Mouse (Mus musculus): Measurements from ENCODE around the gene Golt1a. TPM values are rescaled to one million over a fixed set of nuclear protein-coding genes. Genes with fewer than 3 reads are reported as not detected.

Golt1a gene
- polyA plus RNA-seq, 1 experiment from 2014 or later, result not detected

DNA sequence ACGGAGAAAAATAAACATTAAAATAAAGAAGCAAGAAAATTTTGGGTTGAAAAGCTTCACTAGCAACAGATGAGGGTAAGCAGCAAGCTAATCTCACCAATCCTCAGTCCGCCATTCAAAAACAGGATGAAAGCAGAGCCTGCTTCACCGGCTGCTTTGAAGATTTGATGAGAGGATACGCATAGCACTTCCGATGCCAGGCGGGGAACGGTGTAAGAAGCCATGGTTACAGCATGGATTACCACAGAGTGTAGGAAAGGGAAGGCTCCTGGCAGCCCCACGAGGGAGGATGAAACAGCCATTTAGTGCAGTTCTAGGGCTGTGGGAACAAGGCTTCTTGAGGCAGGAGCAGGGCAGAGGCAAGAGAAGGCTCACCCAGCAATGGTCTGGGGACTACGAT is 42.2 kb downstream of the Golt1a start:
- Histone ChIP-seq H3K4me3 (replicated peaks) (no peak overlapping the region), H3K9me3 (no peaks in the 10 kb centered on the region), H3K27me3 (peaks cover 12% of the 10 kb centered on the region), H3K4me1 (replicated peaks) (peaks cover 18% of the 10 kb centered on the region), H3K36me3 (no peaks in the 10 kb centered on the region), H3K27ac (no peak overlapping the region), H3K9ac (replicated peaks) (0 out of 2 replicates have a peak overlapping the region, but pooled peaks have one; percentile 12), H3K4me2 (replicated peaks) (no peak overlapping the region)
- 36% methylated on average over 9 of the region's 9 CpGs for whole genome bisulfite sequencing
- ATAC-seq, result no peak

DNA sequence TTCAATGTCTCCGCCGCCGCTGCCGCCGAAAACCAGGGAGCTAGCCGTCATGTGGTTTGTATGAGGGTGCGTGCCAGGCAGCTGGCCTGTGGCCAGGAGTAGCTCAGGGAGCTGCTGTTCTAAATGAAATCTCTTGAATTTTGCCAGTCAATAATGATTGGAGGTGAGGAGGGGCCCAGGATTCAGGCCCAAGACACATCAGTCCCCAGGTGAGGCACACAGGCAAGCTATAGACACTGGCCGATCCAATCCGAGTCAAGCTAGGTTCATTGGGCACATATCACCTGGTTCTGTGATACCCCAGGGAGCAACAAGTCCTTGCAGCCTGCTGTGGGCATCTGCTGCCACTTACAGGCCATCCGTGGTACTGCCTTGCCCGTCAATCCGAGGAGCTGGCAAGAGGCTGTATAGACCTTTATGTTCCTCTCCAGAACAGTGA is 43.8 kb downstream of the Golt1a start:
- Histone ChIP-seq H3K4me3 (replicated peaks) (no peak overlapping the region), H3K9ac (replicated peaks) (no peak overlapping the region), H3K4me2 (replicated peaks) (no peak overlapping the region), H3K36me3 (no peaks in the 10 kb centered on the region), H3K27me3 (peaks cover 12% of the 10 kb centered on the region), H3K4me1 (replicated peaks) (peaks cover 19% of the 10 kb centered on the region), H3K27ac (no peak overlapping the region), H3K9me3 (no peaks in the 10 kb centered on the region)
- WGBS, result 55% methylated on average over 12 of the region's 12 CpGs
- peak; percentile 70 for ATAC-seq

DNA sequence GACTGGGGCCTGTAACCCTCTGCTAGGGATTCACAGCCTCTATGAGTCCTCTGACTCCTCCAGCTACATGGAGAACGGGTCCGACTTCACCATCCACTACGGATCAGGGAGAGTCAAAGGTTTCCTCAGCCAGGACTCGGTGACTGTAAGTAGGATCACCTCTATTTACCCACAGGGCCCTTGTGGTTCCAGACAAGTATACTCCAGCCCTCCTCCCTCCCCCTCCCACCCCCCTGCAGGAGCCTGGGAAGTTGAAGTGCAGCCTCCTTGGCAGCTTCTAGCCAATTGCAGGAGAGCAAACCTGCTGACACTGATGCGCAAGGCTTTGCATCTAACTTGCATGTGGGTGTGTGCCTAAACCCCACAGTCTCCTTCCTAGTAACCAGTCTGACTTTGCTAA is 45.9 kb downstream of the Golt1a start:
- H3K27ac ChIP-seq, result no peak overlapping the region
- peaks cover 19% of the 10 kb centered on the region for H3K4me1 ChIP-seq (replicated peaks)
- H3K9me3 ChIP-seq, result no peaks in the 10 kb centered on the region
- H3K4me3 ChIP-seq (replicated peaks), result no peak overlapping the region
- H3K27me3 ChIP-seq, result peaks cover 16% of the 10 kb centered on the region
- WGBS, result 51% methylated on average over 5 of the region's 5 CpGs
- ATAC-seq, result no peak
- no peak overlapping the region for H3K4me2 ChIP-seq (replicated peaks)
- no peak overlapping the region for H3K9ac ChIP-seq (replicated peaks)
- H3K36me3 ChIP-seq, result no peaks in the 10 kb centered on the region

DNA sequence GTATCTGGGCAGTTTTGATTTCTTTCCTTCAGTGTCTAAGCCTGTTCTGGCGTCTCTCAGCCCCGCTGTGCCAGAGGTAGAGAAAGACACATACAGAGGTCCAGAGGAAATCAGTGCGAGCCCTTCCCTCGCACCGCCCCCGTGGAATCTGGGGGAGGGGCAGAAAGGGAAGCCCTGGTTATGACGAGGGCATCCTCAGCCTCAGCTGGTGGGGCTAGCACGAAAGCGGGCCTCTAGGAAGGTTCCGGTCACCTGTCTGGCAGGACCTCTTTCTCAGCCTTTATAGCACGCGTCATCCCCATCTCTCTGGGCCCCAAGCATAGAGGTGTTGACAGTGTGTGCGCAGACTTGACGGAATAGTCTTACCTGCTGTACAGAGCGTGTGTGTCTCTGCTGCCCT is 46.3 kb downstream of the Golt1a start:
- Histone ChIP-seq H3K4me3 (replicated peaks) (no peak overlapping the region), H3K4me2 (replicated peaks) (no peak overlapping the region), H3K27me3 (peaks cover 13% of the 10 kb centered on the region), H3K9ac (replicated peaks) (no peak overlapping the region), H3K27ac (no peak overlapping the region), H3K9me3 (no peaks in the 10 kb centered on the region), H3K4me1 (replicated peaks) (peaks cover 19% of the 10 kb centered on the region), H3K36me3 (no peaks in the 10 kb centered on the region)
- WGBS, result 63% methylated on average over 15 of the region's 15 CpGs
- no peak for ATAC-seq

DNA sequence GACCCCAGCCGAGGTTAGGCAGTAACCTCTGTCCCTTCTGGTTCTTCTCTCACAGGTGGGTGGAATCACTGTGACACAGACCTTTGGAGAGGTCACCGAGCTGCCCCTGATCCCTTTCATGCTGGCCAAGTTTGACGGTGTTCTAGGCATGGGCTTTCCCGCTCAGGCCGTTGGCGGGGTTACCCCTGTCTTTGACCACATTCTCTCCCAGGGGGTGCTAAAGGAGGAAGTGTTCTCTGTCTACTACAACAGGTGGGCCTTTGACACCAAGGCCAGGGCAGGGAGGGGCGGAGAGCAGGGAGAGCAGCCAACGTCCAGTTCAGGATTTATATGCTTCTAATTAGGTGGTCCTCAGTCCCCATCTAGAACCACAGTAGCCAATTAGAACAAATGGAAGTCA is 46.7 kb downstream of the Golt1a start:
- no peak overlapping the region for H3K9ac ChIP-seq (replicated peaks)
- no peaks in the 10 kb centered on the region for H3K36me3 ChIP-seq
- no peak for ATAC-seq
- no peak overlapping the region for H3K27ac ChIP-seq
- no peak overlapping the region for H3K4me2 ChIP-seq (replicated peaks)
- no peaks in the 10 kb centered on the region for H3K9me3 ChIP-seq
- WGBS, result 64% methylated on average over 8 of the region's 8 CpGs
- peaks cover 16% of the 10 kb centered on the region for H3K4me1 ChIP-seq (replicated peaks)
- peaks cover 13% of the 10 kb centered on the region for H3K27me3 ChIP-seq
- H3K4me3 ChIP-seq (replicated peaks), result no peak overlapping the region

DNA sequence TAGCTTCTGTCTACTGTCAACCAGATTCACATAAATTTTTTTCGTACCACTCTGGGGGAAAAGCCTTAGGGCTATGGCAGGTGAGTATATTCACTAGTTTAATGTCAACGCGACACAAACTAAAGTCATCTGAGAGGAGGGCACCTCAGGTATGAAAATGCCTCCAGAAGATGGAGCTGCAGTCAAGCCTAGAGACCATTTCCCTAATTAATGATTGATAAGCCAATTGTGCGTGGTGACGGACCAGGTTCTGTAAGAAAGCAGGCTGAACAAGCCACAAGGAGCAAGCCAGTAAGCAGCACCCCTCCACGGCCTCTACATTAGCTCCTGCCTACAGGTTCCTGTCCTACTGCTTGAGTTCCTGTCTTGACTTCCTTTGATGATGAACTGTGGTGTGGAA is 51.4 kb downstream of the Golt1a start:
- no peak overlapping the region for H3K4me2 ChIP-seq (replicated peaks)
- H3K27ac ChIP-seq, result no peak overlapping the region
- H3K4me3 ChIP-seq (replicated peaks), result no peak overlapping the region
- H3K36me3 ChIP-seq, result no peaks in the 10 kb centered on the region
- no peak overlapping the region for H3K9ac ChIP-seq (replicated peaks)
- H3K4me1 ChIP-seq (replicated peaks), result peaks cover 23% of the 10 kb centered on the region
- H3K27me3 ChIP-seq, result peaks cover 30% of the 10 kb centered on the region
- no peaks in the 10 kb centered on the region for H3K9me3 ChIP-seq
- 88% methylated on average over 6 of the region's 6 CpGs for WGBS
- no peak for ATAC-seq

DNA sequence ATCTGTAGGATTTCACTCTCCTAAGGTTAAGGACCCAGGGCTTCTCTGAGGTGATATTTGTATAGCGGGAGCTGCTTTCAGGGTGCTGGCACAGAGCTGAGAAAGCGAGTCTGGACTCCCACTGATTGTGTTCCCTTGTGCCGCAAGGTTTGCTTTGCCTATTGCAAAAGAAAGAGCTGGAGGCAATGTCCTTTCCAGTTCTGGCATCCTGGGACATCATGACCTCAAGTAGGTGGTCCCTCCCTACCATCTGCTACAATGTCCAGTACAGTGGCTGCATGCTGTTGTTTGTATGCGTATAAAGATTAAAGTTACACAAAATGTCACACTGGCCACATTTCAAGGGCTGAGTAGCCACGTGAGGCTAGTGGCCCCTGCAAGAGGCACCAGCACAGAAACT is 52.5 kb downstream of the Golt1a start:
- Histone ChIP-seq H3K9ac (replicated peaks) (no peak overlapping the region), H3K27me3 (peaks cover 37% of the 10 kb centered on the region), H3K4me3 (replicated peaks) (no peak overlapping the region), H3K4me2 (replicated peaks) (no peak overlapping the region), H3K27ac (no peak overlapping the region), H3K36me3 (no peaks in the 10 kb centered on the region), H3K9me3 (no peaks in the 10 kb centered on the region), H3K4me1 (replicated peaks) (peaks cover 18% of the 10 kb centered on the region)
- ATAC-seq, result no peak
- 83% methylated on average over 5 of the region's 5 CpGs for WGBS

DNA sequence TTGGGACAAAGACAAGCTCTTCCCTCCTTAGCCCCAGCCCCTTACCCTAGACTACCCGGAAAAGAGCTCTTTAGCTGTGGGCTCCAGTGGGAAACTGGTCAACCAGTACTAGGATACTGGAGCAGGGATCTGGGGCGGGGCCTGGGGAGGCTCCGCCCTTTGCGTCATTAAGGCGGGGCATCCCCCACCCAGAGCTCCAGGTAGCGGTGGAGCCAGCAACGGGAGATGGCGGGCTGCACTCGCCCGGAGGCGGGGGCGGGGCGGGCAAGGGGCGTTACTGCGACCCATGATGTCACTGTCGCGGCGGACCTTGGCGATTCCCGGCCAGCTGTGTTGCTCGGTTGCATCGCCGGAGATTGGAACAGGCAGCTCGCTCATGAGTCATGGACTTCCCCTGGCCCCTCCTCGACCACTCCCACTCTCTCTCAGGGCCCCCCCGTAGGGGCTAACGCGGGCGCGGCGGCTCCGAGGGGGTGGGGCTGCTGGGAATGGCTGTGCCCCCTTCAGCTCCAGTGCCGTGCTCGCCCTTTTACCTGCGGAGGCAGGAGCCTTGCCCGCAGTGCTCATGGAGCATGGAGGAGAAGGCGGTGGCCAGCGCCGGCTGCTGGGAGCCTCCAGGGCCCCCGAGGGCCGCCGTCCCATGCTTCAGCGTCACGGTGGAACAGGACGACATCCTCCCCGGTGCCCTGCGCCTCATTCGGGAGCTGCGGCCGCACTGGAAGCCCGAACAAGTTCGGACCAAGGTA is 53.8 kb downstream of the Golt1a start, which contains the start of gene Etnk2:
Etnk2 (plus strand) TSS at position 297 of the 746 bp plus-strand sequence.
- Histone ChIP-seq H3K4me1 (replicated peaks) (peaks cover 29% of the 10 kb centered on the region), H3K27me3 (peaks cover 37% of the 10 kb centered on the region)
- under 1% methylated on average over 52 of the region's 52 CpGs for WGBS

DNA sequence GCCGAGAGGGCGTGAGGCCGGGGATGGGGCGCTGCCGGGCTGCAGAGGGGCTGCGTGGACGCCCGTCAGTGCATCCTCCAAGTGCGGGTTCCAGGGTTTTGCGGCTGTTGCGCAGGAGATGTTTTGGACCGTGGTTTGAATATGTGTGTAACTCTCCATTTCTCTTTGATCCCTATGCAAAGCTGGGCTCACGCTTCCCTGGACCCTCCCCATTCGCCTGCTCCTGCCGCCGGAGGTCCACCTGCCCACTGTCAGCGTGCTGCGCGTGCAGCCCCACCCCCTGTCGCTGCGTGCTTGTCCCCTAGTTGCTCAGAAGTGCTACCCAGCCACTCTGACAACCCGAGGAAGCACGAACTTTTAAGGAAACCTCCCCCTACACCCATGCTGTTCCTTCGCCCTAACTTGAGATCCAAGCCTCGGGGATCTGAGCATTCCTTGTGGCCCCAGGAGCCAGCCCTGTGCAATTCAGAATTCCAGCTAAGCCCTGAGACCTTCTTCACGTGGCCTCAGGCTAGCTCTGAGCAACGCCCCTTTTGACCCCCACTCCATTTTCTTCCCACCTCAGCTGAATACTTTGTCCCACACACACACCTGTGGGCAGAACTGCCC is 54.5 kb downstream of the Golt1a start:
- Histone ChIP-seq H3K27me3 (peaks cover 37% of the 10 kb centered on the region), H3K4me1 (replicated peaks) (peaks cover 30% of the 10 kb centered on the region), H3K4me2 (replicated peaks) (peak overlapping the region; percentile 92), H3K9me3 (no peaks in the 10 kb centered on the region), H3K9ac (replicated peaks) (peak overlapping the region; percentile 76), H3K36me3 (no peaks in the 10 kb centered on the region), H3K4me3 (replicated peaks) (peak overlapping the region; percentile 66), H3K27ac (no peak overlapping the region)
- peak; percentile 27 for ATAC-seq
- 3% methylated on average over 27 of the region's 27 CpGs for WGBS

More for the DNA sequence above, 53.8 kb downstream of the Golt1a start, which contains the start of gene Etnk2:
- Histone ChIP-seq H3K9me3 (no peaks in the 10 kb centered on the region), H3K4me2 (replicated peaks) (peak within 1 kb of the TSS; percentile 92), H3K36me3 (no peaks in the 10 kb centered on the region), H3K4me3 (replicated peaks) (peak within 1 kb of the TSS; percentile 66), H3K27ac (peak within 1 kb of the TSS; percentile 28; the same call in 1 of the 2 replicates), H3K9ac (replicated peaks) (peak within 1 kb of the TSS; percentile 76)
- peak; percentile 78 for ATAC-seq

DNA sequence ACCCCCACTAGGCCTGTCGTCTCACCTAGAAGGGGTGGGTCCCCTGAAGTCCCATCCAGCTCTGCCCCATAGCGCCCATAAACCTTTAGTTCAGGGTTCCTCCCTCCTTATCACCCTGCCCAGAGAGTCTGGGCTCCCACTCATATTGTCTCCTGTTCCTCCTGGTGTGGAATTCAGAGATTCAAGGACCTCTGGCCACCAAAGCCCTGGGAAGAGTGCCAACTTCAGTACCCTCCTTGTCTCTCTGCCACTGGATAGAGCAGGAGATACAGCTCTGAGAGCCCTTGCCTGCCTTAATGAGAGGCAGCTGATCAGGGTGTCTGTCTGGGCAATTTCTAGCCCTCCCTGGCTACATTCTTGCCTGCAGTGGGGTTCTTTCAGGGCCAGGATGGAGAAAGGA is 55.3 kb downstream of the Golt1a start:
- peaks cover 33% of the 10 kb centered on the region for H3K27me3 ChIP-seq
- H3K4me2 ChIP-seq (replicated peaks), result peak overlapping the region; percentile 92; the same call in 1 of the 2 replicates
- WGBS, result 45% methylated on average over 2 of the region's 2 CpGs
- H3K4me1 ChIP-seq (replicated peaks), result peaks cover 30% of the 10 kb centered on the region
- H3K36me3 ChIP-seq, result no peaks in the 10 kb centered on the region
- peak overlapping the region; percentile 66; the same call in 1 of the 2 replicates for H3K4me3 ChIP-seq (replicated peaks)
- no peak overlapping the region for H3K9ac ChIP-seq (replicated peaks)
- ATAC-seq, result no peak
- H3K27ac ChIP-seq, result no peak overlapping the region
- H3K9me3 ChIP-seq, result no peaks in the 10 kb centered on the region

DNA sequence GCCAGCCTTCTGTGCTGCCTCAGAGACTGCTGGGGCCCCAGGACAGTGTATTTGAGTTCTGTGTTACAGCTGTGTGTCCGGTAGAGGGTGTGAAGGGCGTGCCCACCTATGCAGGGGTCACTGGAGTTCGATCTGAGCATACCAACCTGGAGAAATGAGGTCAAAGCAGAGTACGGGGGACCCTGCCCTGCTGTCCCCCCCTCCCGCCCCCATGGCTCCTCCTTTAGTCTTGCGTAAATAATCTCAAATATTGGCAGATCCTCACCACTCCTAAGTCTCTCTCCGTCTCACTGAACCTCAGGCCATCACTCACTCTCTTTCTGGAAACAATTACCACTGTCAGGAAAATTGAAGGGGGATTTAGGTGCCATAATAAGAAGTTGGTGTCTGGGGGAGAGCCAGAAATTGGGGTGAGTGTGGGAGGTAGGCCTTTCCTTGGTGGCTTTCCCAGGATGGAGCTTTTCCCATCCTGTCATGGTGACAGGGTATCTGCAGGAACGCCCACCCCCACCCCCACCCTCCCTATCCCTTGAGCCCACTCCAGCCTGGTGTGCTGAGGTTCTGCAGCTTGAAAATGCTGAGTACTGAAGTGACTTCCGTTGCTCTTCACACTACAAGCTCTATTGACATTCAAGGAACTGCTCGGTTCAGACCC is 57.5 kb downstream of the Golt1a start:
- Histone ChIP-seq H3K9ac (replicated peaks) (no peak overlapping the region), H3K27me3 (peaks cover 32% of the 10 kb centered on the region), H3K36me3 (no peaks in the 10 kb centered on the region), H3K27ac (no peak overlapping the region), H3K4me3 (replicated peaks) (no peak overlapping the region), H3K4me2 (replicated peaks) (no peak overlapping the region), H3K9me3 (no peaks in the 10 kb centered on the region), H3K4me1 (replicated peaks) (peaks cover 30% of the 10 kb centered on the region)
- no peak for ATAC-seq
- 54% methylated on average over 10 of the region's 10 CpGs for WGBS
